Mouse (Mus musculus) frontal cortex, postnatal 10 days (tissue): ENCODE results near the gene Pigx.
A peak's percentile ranks its signal among the peaks of the same experiment; 100 is the strongest.
"Not testable (repeated sequence)": the region's sequence is repeated elsewhere in the genome, so short reads cannot be mapped to it uniquely, and the experiment has no call there.

Experiments
- DNase-seq, 2 experiments: peaks; one replicate each; pipeline ENCODE4 v3.0.0; 2022; ENCODE audit warnings: low spot score in 2 of 2, mixed read lengths in 1 of 2

Pigx gene

DNA sequence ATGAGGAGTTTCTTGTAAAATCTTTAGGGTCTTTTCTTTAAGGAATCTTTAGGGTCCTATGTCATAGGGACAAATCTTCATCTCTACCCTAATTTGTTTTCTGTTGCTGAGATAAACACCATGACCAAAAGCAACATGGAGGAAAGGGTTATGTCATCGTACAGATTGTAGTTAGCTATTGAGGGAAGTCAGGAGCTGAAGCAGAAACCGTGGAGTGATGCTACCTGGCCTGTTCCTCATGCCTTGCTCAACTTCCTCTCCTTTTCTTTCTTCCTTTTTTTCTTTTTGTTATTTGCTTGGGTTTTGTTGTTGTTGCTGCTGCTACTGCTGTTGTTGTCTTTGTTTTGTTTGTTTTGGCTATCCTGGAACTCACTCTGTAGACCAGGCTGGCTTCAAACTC, 9.0 kb upstream of the Pigx start:
- no peak for DNase-seq

DNA sequence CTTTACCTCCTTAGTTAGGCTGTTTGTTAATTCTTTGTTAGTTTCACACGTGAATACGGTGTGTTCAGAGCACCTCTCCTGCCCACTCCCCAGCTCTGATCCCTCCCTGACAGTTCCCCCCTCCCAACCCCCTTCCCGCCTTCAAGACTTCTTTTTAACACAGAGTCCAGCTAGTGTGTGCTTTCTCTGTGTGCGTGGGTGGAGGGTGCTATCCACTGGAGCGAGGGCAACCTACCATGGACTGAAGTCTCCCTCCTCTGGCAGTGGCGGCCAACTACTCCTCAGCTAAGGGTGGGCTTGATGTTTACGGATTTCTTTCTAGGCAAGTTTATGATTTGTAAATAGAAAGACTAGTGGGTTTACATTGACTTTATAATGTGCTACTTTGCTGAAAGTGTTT, 8.6 kb upstream of the Pigx start:
- DNase-seq, result no peak

DNA sequence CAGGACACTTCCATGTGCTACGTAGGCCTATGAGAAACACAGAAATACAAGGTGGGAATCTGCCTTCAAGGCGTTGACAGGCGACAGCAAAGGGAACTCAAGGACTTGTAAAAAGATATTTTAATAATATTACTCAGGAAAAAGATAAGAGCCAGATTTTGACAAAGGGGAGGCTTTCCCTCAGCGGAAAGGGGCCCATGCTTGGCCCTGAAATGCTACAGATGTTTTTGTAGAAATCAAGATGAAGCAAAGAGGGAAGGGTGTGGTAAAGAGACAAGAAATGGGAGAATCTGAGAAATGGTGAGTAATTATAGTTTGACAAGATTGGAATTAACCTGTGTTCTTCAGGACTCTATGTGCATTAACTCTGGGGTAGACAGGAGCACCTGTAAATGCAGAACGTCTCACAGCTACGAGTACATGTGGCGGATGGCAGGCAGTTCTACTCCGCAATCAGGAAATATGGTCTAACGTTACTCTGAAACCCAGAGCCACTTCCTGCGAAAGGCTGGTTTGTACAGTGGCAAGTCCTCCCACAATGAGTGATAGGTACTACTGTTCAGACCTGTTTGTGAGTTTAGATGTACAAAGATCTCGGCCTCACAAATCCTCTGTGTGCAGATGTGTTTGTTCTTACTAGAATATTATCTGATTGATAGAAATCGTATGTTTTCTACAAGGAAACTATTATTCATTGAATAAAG, 8.0 kb upstream of the Pigx start:
- no peak for DNase-seq

DNA sequence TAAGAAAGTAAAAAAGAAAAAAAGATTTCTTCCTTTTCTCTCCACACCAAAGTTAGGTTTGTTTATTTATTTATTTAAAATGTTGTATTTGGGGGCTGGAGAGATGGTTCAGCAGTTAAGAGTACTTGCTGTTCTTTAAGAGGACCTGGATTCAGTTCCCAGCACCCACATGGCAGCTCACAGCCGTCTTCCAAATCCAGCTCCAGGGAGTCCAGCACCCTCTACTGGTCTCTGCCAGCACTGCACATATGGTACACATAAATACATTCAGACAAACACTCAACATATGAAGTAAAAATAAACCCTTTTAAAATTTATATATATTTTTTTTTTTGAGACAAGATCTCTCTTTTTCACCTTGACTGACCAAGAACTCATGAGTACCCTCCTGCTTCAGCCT, 6.2 kb upstream of the Pigx start:
- DNase-seq, result no peak

DNA sequence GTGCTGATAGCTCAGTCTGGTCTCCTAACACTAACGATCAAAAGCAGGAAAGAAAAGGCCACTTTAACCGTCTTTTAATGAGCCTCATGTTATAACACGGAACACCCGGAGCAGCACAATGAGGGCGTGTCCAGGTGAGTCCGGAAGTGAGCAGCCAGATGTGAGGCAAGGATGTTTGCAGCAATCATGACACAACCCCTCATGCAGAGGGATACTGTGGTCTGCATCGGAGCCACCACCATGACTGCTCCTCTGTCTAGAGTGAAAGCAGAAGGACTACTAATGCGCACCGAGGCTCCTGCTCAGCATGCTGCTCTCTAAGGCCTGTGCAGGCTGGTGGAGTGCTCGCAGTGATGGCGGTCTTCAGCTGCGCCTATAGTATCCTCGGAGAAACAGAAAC, 2.8 kb upstream of the Pigx start:
- DNase-seq, result no peak

DNA sequence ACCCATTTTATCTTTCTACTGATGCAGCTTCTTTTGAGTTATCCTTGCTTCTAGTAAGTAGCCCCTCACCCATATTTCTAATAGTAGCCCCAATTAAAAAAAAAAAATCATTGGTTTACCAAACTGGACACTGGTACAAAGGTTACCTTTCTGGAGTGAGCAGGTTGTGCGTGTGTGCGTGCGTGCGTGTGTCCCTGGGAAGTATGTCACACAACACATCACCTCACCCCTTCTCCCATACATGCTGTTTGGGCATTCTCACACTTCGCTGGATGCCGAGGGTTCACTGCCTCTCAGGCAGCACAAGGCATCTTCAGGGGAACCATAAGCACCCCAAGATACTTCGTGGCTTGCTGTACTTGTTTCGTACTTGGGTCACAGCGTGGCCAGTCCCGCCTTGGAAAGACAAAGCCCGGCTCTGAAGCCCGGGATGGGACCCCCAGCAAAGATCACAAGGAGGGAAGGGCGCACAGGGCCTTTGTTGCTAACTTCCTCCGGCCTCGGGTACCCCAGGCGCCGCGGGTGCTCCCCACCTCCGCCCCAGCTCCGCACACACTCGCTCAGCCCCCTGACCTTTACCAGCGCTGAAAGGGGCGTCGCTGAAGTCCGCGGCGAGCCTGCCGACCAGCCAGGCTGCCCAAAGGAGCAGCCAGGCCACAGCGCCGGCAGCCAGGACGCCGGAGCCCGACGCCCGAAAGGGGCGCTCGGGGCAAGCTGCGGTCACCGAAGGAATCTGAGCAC, 473 bp downstream of the Pigx start:
- DNase-seq, result no peak

DNA sequence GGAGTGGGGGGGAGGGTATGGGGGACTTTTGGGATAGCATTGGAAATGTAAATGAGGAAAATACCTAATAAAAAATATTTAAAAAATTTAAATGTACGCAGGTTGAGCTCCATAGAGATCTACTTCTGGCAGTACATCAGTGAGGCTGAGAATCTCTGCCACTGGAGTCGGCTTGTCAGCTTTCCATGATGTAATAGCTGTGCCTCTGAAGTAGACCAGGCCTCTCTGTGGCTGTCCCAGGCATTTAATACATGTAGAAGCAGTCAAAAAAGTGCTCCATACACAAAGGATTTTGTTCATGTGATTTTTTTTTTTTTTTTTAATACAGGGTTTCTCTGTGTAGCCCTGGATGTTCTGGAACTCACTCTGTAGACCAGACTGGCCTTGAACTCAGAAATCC, 1.8 kb downstream of the Pigx start:
- DNase-seq, result not testable (repeated sequence)

DNA sequence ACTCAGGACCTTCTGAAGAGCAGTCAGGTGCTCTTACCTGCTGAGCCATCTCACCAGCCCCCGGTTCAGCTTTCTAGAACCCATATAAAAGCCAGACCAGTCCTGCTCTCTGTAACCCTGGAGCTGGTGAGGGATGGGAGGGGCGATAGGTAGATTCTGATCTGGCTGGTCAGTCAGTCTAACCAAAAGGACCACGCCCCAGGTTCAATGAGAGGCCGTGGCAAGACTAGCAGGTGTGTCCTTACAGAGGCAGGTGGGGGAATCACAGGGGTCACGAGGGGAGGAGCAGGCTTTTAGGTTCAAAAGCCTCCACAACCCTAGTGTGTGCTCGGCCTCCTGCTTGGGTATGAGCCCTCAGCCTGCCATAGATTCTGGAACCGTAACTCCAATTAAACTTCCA, 8.1 kb downstream of the Pigx start:
- no peak for DNase-seq

DNA sequence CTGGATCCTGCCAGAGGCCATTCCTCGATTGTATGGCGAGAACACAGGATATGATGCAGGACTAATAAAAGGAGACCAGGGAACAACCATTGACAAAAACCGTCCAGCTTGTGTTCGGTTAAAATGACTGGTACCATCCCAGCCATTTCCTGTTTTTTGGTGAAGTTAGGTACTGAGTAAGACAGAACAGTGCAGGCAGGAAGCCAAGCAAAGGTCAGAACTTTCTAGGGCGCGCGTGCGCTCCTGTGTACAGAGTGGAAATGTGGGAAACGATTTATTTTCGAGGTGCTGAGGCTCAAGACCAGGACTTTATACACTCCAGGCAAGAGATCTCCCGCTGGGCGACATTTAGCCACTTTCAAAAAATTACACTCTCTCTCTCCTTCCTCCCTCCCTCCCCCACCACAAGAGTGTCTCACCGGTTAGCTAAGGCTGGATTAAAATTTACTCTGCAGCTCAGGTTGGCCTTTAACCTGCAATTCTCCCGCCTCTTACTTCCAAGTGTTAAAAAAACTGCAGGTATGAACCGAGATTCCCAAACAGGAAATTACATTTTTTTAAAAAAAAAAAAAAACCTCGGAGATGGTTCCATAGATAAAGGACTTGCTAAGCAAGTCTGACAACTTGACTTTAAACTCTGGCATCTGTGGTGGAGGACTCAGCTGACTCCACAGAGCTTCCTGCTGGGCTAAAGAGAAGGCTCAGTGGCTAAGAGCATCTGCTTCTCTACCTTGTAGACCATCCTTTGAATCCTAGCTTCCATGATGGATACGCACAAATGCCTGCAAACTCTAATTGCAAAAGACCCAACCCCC, 11.7 kb downstream of the Pigx start:
- DNase-seq, result no peak

DNA sequence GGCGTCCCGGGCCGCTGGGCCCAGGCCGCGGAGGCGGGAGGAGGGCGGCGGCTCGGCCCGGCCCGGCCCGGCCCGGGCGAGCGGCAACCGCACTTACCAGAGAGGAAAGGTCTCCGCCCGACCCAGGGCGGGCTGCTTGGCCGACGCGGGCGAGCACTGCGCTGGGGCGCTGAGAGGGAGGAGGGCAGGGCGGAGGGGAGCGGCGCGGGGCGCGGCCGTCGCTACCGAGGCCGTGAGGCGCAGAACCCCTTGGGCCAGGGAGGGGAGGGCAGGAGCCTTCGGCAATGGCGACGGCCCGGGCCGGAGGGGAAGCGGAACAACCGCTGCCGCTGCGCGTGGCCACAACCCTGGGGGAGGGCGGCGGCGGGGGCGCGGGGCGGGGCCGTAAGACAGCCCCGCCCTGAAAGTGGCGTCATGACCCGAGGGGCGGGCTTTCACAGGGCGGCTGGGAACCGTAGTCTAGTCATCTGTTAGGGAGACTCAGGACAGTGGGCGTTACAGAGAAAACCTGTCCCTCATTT, 20.5 kb downstream of the Pigx start, which contains the start of gene Pak2:
Gene Pak2, minus strand, starts transcription at position 352 of the 521 bp plus-strand sequence.
- peak; percentile 58 to 77 for DNase-seq

DNA sequence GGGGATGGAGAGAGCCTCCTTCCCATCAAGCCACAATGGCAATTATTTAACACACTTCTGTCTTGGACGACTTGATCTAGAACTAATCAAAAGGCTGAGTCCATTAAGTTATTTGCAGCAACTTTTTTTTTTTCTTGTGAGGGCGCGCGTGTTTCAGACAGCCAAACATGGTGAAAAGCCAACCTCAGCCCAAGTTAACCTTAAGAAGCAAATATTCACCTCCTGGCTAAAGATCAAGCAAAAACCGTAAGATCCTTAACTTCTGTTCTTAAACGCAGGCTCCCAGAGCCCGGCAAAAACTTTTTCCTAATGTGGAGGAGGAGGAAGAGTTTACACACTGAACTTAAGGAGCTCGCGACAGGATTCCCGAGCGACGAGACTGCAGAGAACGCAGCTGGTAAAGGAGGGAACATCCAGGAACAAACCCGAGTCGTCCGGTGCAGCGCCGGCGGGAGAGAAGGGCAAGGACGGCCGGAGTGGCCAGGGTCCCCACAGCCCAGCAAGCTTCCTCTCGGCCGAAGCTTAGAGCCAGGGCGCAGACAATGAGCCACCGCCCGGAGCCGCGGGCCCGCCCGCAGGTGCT, 21.0 kb downstream of the Pigx start:
- no peak for DNase-seq

DNA sequence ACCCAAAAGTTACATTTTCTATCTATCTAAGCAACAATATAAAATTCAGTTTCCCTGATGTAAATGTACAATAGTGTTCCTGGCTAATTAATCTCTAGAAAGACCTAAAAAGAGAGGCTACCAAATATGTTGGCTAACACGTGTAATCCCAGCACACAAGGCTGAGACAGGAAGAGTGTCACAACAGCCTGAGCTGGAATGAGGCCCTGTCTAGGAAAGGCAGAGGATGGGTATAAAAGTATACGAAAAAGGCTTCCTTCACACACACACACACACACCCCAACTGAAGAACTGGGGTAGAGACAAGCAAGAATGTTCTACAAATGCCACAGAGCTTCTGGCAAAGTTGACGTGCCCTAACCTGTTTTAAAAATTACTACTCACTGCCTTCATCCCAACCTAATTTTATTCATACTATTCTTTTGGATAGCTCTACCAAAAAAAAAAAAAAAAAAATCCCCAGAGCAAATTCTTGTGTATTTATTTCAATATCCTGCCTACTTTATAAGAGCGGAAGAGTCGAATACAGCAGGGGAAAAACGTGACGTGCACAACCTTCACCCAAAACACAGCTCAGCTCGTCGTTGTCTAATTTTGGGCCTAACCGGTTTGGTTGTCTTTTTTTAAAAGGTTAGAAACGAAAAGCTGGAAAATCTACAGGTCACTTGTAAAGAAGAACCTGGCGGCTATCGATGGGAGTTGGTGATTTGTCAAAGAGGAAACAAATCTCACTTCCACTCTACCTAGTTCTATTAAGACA, 21.7 kb downstream of the Pigx start:
- no peak for DNase-seq

DNA sequence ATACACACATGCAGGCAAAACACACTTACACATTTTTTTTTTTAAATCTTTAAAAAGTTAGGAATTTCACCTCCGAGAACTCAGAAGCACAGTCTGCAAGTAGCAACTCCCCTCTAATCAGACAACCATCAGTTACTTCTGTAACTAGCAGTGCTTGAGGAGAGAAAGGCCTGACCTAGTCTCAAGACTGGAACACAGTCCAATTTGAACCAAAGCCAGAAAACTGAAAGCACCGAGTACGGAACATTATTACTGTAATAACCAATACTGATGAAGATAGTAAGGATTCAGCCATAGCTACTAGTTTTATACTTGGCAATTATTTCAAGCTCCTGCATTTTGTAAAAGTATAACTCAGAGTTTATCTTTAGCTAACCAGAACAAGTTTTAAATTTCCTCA, 23.1 kb downstream of the Pigx start:
- no peak for DNase-seq

DNA sequence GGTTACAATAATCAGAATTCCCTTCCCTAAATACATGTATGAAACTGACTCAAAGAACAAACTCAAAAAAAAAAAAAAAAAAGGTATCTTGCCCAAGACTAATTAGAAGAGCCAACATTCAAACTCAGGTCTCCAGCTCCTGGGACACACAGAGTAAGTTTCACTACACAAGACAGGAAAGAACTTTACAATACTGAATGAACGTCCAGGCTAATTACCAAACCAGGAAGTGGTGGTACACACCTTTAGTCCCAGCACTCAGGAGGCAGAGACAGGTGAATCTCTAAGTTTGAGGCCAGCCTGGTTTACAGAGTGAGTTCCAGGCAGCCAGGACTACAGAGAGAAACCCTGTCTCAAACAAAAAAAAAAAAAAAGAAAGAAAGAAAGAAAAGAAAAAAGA, 23.8 kb downstream of the Pigx start:
- no peak for DNase-seq

DNA sequence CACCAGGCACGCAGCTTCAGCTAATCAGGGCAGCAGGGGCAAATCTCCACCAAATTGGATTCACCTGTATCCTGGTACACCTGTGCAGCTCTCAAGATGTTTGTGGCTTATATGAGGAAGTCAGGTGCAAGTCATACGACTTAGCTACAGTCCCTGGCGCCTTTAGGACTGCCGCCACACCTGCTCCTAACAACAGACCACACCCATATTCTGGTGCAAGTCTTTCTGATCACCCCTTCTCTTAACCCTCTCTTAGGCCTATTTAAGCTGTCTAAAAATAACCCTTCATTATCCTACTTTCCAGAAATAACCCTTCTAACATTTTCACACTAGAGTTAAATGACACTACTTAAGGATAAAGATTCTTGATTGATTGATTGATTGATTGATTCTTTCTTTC, 29.5 kb downstream of the Pigx start:
- DNase-seq, result not testable (repeated sequence)

DNA sequence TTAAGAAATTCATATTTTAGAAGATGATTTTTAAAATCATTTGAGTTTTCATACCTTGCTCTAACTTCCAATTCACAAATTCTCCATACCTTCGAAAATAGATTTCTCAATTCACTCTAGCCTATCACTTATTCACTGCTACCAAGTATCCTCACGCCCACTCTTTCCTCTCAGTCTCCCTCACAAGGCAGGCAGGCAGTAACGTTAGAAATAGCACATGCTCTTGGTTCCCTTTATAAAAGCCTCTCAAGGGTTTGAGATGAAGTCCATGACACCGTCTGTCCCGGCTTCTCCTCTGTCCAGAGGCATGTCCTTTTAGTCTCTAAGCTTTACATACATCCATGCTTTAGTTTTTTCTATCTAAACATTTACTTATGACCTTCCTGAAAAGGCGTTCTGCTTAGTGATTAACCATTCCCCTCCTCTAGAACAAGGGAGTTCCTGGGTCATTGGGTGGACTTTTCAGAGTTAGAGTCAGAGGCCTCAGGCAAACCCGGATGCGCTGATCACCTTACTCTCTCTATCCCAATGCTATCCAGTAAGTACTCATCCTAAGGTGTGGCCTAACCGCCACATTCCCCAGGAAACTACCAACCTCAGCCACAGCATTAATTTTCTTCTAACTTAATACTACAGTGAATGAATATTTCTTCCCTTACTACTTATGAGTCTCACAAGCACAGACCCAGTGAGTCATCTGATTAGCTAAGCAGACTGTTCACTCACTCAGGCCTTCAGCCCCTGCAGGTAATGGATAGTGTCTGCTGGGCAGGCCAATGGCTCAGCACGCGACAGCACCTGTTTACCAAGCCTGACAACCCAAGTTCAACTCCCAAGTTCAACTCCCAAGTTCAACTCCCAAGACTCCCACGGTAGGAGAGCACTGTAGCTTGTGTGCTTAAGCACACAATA, 30.9 kb downstream of the Pigx start:
- no peak for DNase-seq

DNA sequence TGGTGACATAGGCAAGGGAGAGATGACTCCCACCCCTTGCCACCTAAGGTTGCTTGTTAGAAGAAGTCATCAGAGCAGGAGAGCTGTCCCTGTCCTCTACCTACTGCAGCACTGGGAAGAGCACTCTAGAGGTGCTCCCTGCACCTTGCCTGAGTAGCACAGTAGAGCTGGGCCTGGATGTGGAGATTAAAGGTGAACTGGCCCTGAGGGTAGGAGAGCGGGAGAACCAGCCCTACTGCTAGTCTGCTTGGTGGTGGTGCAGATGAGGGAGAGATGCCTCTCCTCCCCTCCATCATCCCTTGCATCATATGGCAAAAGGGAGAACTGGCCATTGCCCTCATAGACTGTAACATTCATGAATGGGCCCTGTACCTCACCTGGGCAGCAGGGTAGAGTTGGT, 32.6 kb downstream of the Pigx start:
- no peak for DNase-seq

DNA sequence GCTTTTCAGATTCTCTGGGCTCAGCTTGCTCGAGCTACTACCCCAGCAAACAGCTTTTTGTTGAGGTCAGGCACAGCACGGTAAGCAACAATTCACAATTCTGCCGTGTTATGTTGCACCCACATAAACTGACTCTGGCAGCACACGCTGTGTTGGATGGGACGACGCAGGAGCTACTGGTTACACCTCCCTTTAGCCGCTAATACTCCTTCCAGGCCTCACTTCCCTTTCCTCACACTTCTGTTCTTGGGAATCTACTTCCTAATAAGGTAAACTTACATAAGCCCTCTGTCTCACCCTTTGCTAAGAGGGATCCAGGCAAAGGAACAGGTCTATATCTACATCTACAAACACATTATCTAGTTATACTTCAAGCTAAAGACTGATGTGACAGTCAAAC, 35.6 kb downstream of the Pigx start:
- no peak for DNase-seq

DNA sequence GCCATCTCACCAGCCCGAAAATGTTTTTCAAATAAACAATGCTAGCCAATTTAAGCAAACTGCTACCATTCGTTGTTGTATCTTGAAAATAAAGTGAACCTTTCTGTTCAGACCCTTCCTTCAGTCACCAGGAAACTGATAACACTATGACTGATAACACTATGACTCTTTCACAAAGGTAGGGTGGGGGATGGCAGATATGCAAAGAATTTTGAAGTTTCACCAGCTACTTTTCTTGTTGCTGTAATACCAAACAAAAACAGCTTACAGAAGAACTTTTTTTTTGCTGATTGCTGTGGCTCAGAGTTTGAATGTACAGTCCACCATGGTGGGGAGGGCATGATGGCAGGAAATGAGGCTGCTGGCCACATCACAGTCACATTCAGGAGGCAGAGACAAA, 37.3 kb downstream of the Pigx start:
- DNase-seq, result no peak

DNA sequence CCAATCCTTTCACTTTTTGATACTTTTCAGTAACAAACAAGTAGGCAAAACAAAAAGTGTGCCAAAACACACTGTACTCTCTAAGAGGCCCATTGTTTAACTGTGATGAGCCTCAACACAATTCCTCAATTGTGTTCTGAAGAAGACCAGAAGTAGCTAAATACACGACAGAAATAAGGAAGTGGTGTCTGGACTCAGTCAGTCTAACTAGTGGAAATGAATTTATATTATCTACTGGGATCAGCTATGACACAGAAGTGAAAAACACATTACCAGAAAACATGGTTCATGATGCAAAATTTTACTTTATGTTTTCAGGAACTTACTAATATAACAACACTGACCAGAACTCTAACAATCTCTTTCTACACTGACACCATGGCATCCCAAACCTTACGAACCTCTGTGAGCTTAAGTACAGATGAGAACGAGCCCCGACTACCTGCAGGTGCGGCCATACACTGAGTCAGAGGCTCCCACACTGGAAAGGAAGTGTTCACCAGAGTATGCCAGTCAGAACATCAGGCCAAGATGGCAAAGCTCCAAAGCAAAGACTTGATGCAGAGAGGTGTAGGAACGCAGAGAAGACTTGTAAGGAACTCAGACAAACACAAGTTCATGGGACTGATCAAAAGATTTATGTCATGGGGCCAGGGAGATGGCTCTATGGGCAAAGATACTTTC, 39.6 kb downstream of the Pigx start:
- no peak for DNase-seq
